Mouse (Mus musculus) megakaryocyte, embryonic 14.5 days (primary cell): Measurements from ENCODE around the gene Lamb3.

Source experiments
- FLI1 ChIP-seq: IDR thresholded peaks from 2 replicates; pipeline ENCODE4 v1.6.1; 2012; ENCODE audit warnings: low read length, inconsistent platforms, mixed read lengths
- GATA1 ChIP-seq: IDR thresholded peaks from 3 replicates; pipeline ENCODE4 v1.6.1; 2012; ENCODE audit warnings: mixed read lengths, low read length, inconsistent platforms, borderline replicate concordance

- no peak for TF ChIP-seq GATA1
- TF ChIP-seq FLI1: peak; percentile 27; the same call in 1 of the 2 replicates
These were observed 34.3 kb upstream of the Lamb3 start for GRCm38 (mm10) chr1:193172991-193173809.
